Mouse (Mus musculus) thymus, postnatal 0 days (tissue): ENCODE measurements around the gene Pithd1. TPM values are rescaled to one million over a fixed set of nuclear protein-coding genes. Genes with fewer than 3 reads are reported as not detected.
"Not testable (repeated sequence)": the region's sequence is repeated elsewhere in the genome, so short reads cannot be mapped to it uniquely, and the experiment has no call there.

Source experiments
- DNase-seq: peaks from one replicate; pipeline ENCODE4 v3.0.0-alpha.2; 2015; ENCODE audit warnings: low spot score
- polyA plus RNA-seq: library from polyadenylated mRNA; unstranded; fragments of >200 nt; fragmentation: Nextera tagmentation; extraction: Ambion mirVana; gene quantifications from 2 replicates; pipeline ENCODE4 v1.2.1, GENCODE M21; 2015

The Pithd1 gene
- polyA plus RNA-seq, 1 experiment from 2014 or later = 180 TPM

DNA sequence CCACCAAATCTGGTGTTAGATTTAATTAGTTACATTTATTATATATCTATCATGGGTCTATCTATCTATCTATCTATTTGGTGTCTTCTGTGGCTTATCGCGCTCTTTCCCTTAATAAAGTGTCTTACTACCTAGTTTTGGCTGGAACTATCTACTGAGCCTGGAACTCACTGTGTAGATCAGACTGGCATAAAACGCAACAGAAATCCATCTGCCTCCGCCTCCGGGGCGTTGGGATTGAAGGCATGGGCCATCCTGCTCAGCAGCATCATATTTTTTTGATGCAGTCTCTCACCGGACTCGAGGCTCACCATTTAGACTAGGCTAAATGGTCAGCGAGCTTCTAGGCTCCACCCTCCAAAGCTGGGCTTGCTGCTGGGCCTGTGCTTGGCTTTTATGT is 650 bp upstream of the Pithd1 start:
- no peak for DNase-seq

DNA sequence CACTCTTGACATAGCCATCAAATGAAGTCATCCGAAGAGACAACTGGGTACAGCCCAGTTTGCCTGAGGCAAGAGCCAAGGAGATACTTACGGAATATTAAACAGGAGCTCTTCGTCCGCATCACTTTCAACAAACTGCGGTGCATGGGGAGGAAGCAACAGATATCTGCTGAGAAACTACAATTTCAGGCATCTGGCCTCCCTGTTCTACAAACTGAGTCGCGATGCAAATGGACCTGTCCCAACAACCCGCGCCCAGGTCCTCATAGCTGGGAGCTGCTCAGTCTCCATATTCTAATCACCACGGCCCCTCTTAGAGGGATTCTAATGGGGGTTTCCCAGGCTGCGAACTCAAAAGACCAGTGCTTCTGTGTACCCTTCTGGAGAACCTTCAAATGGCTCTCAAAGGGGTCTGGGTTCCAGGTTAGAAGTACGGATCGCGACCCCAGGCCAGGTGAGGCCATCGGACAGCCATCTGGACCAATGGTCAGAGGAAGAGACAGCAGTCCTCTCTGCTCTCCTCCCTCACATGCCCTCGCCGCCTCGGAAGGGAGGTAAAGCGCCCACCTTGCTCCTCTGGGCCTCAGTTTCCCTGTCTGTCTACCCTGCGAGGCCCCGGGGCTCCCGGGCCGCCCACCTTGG is 642 bp downstream of the Pithd1 start:
- no peak for DNase-seq

DNA sequence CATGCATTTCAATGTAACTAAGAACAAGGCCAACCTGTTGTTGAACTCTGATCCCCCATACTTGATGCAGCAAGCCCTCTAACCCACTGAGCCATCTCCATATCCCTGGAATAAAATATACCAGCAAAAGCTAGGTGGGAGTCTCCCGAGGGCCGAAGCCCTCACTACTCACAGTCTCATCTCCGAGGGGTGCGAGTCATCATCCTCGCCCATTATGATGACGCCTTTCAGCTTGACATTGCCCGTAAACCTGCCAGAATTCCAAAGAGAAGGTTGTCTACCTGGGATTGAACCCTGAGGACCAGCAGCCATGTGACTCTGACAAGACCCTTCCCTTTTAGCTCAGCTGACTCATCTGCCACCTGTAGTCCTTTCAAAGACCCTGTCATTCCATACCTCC is 1.3 kb downstream of the Pithd1 start:
- no peak for DNase-seq

DNA sequence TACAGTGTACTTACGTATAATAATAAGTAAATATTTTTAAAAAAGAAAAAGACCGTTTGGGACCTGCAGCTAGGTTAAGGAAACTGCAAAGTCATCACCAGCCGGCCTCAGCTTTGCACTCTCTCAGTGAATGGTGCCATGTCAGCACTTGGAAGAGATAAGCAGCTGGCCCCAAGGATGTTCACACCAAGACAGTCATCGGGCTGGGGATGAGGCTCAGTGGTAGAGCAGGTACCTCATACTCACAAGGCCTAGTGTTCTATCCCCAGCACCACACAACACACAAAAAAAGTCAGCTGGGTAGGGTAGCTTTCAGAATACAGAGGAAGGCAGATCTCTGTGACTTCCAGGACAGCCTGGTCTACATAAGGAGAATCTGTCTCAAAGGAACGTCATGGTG is 1.9 kb downstream of the Pithd1 start:
- no peak for DNase-seq

DNA sequence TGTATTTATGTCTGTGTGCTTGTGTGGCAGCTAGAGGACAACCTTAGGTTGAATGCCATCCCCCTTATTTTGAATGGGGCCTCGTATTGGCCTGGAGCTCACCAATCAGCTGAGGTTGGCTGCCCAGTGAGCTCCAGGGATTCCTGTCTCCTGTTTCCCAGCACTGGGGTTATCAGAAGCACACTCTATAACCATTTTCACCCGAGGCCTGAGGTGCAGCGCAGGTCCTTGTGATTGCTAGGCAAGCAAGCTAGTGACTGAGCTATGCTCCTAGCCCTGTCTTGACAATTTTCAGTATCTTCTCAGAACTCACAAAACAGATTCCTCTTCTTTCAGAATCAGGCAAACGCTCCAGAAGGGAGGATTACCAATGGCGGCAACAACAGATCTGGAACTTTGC is 2.5 kb downstream of the Pithd1 start:
- no peak for DNase-seq

DNA sequence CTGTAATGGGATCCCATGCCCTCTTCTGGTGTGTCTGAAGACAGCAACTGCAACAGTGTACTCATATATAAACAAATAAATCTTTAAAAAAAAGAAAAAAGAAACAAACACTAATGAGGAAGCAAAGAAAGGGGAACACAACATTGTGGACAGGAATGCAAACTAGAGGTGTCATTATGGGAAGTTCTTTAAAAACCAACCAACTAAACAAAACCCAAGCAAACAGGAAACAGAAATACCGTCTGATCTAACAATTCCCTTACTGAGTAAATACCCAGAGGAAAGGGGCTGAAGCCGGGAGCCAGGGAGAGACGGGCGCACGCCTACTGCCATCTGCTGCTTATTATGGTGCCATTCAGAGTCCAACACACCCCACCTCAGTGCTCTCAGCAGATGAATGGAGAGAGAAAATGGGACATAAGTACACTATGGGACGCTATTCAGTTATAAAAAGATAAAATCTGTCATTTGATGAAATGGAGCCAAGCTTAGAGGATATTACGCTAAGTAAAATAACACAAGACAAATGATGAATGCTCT is 5.5 kb downstream of the Pithd1 start:
- DNase-seq = no peak

DNA sequence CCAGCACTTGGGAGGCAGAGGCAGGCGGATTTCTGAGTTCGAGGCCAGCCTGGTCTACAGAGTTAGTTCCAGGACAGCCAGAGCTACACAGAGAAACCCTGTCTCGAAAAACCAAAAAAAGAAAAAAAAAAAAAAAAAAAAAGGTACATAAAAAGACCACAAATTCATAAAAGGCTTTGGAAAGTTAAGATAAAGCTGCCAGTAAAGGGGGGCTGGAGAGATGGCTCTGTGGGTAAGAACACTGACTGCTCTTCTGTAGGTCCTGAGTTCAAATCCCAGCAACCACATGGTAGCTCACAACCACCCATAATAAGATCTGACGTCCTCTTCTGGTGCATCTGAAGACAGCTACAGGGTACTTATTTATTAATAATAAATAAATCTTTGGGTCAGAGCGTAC is 6.8 kb downstream of the Pithd1 start:
- DNase-seq = not testable (repeated sequence)

DNA sequence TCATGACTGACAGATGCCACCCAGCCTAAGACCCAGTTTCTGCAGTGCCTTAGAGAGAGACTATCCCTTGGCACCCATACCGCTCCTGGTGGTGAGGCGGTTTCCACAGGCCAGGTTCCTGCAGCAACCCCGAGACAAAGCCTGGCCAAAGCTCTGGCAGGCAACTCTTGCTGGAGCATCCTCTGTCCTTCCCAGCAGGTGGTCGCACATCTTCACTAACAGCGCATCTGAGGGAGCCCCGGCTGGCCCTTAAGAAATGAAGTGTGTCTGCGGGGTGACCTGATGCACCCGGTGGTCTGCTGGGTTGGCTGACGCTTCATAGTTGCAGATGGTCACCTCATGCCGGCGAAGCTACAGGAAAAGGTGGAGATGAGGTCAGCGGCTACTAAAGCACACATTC is 10.9 kb downstream of the Pithd1 start:
- DNase-seq = no peak

DNA sequence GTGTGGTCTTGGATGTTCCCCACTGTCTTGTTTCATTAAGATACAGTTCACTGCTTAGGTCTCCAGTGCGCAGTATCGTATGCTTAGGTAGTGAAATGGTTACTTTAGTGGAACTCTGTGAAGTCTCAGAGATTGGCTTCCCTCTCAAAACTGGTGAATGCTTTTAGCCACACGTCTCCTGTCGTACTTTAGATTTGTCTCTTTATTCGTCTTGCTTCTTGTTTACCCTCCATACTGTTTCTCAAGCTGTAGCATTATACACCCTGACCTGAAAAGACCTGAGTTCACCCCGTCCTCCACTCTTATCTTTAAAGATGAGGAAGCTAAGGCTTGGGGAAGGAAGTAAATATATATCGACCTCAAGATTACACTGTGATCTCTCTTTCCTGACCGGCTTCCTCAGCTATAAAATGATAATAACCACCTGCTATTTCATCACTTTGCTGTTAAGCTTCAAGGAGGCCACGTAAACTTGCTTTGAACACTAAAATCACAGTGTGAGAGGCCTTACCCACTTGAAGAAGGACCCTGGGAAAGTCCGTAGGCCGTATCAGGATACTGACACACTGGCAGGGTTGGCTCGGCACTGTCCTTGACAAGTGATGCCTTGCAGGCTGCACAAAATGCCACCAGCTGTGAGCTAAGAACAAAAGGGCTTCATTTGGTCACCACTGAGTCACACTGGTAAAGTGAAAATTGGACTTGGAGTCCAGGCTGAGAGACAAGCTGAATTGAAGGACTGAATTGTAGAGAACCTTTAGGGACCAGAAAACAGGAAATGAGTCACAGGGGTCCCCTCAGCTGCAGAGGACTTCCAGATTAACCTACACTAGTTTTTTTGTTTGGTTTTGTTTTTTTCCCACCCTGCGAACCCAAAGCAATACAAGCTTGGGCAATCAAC is 13.9 kb downstream of the Pithd1 start:
- DNase-seq = peak; percentile 23

DNA sequence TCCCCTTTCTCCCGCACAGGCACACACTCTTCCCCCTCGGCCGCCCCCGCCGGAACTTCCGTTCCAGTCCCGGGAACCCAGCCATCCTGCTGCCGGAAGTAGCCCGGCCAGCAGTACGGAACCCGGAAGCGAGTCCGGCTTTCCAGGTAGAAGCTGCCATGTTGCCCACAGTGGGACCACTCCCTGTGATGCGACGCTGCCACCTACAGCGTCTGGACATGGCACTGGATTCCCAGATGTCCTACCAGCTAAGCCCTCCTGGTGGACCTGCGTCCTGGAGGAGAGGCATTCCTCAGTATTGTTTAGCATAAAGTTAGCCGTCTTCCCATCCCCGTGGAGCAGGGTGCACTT is 14.5 kb downstream of the Pithd1 start, which contains the start of gene Lypla2:
Gene Lypla2 (minus strand): TSS at position 71 of the 351 bp plus-strand sequence.
- peak; percentile 69 for DNase-seq

DNA sequence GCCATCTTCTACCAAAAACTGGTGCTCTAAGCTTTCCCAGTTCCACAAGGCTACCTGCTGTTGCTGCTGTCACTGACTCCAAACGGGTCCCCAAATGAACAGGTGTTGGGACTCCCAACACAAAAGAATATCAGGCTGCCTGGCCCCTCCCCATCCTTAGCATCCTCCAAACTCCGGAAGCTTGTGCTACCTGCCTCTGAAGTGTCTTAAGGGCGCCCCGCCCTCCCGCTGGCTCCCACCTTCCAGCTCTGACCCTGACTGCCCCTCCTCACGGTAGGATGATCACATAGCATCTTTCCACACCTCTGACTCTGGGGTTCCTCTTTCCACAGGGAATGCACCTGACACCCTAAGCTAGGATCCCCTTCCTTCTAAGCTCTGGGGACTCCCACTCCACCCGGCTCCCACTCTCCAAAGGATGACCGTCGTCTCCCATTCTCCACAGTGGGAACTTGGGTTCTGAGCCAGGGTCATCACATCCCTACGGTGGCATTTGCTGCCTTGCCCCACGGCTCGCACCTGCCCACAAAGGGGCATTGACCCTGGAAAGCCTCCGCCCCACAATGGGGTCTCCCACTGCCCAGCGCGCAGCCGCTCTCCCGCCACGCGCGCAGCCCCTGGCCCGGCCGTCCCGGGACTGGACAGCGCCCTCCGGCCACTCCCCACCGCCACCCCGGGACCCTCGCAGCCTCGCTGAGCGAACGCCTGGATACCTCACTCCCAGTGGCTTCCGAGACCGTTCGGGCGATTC is 15.1 kb downstream of the Pithd1 start:
- peak; percentile 57 for DNase-seq

DNA sequence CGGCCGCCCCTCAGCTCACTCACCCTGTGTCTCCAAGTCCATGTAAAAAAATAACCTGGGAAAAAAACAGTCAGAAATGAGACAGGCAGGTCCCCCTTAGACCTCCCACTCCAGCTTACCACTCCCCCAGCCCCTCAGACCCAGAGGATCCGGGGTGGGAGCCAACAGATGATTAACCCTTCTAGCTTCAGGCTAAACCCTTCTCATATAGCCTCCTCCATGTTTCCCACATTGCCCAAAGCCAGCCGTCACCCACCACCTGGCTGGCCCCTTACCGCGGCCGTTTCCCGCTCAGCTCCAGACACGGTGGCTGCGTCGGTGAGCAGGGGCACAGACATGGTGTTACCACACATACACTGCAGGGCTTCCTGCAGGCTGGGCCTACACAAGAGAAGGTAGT is 16.5 kb downstream of the Pithd1 start:
- no peak for DNase-seq

DNA sequence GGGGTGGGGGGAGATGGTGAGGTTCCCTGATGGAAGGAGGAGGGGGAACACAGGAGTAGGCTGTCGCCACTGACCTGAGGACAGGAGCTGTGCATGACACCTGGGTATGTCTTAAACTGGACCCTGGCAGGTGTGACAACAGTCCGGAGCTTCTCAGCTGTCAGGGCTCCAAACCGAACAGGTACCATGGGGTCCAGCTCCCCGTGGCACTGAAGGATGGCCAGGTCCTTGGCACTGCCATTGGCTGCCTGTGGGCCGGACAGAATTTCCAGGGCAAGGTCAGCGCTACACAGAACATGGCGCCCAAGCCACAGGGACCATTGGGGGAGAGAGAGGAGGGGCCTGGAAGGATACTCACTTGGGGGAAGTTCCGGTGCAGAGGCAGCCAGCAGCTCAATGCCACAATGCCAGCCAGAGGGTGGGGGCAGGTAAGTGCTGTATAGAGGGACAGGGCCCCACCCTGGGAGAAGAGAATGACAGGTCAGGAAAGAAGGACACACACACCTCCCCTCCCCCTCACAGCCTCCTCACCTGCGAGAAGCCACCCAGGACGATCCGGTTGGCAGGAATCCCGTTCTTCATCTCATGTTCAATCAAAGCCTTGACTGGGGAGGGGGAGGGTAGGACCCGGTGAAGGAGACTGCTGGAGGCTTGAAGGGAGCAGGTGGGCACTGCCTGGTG is 17.9 kb downstream of the Pithd1 start:
- no peak for DNase-seq

DNA sequence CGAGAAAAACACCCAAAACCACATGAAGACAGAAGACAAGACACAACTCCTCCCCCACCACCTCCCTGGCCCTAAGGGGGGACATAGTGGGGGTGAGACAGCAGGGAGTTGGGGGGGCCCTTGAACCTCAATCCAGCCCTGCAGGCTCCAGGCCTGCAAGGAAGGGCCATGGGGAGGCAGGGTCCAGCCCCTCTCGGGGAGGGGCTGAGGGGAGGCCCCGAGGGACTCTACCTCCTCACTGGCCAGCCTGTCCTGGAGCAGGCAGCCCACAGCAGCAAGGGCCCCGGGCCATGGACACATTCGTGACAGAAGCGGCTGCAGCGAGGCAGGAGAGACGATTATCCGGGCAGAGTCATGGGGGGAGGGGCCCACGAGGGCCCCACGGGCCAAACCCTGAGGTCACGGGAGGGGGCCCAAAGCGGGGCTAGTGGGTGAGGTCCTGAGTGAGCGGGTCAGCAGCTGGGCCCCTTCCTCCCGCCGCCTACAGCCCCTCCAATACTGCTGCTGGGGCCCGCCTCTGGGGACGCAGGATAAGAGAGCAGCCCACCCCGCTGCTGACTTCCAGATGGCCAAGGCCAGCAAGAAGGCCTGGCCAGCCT is 18.7 kb downstream of the Pithd1 start:
- no peak for DNase-seq

DNA sequence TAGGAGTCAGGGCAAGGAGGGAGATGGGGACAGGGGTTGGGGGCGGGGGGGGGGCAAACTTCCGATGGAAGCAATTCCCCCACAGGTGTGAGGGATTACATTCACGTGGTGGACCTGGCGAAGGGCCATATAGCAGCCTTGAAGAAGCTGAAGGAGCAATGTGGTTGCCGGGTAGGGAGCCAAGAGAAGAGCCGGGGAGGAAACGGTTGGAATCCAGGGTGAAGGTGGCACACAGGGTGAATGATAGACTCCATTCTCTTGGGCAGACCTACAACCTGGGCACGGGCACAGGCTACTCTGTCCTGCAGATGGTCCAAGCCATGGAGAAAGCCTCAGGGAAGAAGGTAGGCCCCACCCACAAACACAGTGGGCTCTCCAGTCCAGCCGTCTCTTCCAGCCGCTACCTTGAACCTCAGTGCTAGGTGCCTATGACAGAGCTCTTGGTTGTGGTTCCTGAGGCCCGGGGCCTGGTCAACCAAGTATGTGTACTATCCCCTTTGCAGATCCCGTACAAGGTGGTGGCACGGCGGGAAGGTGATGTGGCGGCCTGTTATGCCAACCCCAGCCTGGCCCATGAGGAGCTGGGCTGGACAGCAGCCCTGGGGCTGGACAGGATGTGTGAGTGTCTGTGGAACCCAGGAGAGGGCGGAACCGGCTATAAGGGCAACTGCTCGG is 19.8 kb downstream of the Pithd1 start:
- no peak for DNase-seq

DNA sequence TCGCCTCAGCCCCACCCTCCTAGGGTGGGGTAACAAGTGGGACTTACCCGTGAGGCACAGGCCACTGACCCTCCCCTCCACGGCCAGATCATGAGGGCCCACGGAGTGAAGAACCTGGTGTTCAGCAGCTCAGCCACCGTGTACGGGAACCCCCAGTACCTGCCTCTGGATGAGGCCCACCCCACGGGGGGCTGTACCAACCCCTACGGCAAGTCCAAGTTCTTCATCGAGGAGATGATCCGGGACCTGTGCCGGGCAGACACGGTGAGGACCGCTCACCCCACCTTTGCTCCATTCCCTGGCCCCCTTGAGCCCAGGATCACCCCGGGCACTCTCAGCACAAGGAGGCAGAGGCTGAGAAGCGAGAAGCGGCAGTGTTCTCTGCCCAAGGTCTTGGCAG is 20.8 kb downstream of the Pithd1 start:
- DNase-seq = no peak

DNA sequence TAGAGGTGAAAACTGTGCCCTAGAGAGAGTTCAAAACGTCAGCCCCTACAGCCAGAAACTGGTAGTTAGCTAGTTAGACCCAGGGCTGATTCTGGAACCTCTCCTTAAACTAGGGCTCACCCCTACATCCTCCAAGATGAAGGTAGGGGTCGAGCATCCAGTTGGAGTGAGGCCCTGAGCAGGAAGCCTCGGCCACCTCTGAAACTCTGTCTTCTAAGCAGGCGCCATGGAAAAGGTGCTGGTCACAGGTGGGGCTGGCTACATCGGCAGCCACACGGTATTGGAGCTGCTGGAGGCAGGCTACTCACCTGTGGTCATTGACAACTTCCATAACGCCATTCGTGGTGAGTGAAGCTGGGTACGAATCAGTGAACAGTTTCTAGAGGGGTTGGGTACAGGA is 22.0 kb downstream of the Pithd1 start:
- DNase-seq = no peak

DNA sequence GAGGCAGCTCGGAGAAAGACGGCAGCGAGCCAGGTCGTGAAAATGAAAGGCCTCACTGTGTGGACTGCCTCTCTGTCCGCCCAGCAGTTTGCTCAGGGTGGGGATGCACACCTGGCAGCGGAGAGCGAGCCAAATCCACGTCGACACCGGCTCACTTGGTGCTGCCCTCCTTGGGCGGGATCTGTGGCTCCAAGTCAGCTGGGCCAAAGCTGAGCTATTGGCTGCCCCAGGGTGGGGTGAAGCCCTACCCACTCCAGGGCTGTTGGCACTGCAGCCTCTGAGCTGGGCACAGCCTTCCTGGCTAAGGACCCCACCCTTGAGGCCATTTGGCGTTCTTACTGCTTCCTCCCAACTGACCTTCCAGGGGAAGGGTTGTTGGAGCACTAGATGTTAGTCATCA is 22.6 kb downstream of the Pithd1 start:
- DNase-seq = peak; percentile 32

DNA sequence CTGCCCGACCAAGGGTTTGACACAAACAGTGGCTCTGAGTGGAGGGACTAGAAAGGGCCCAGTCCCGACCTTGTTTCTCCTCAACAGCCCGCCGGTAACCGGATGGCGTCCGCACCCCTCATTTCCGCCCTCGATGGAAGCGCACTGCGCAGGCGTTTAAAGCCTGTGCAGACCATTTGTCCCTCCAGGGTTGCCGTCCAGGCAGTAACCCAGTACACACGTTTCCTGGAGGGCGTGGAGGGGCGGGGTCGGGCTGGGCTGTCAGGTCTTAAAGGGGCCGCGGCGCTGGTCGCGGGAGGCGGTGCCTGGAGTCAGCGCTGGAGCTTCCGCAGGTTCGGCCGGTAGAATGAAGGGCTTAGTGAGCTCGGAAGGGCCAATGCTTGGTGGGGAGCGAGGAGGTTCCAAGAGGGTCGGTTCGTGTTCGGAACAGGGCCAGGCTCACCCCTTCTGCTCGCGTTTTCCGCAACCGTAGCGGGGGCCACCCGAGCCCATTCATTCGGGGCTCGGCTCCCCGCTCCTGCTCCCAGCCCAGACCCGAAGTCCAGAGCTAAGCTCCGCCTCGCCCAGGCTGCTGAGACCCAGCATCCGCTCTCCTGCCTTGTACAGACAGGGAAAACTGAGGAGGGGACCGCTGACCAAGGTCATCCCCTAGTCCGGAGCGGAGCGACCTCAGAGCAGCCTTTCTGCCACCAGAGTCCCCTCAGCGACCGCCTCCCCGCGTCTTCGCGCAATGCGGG is 23.4 kb downstream of the Pithd1 start, which contains the start of gene Gale:
Gene Gale (plus strand): TSS at position 271 of the 737 bp plus-strand sequence.
- DNase-seq = peak; percentile 98
